Mouse (Mus musculus) hindbrain, embryonic 16.5 days (tissue): ENCODE results near the gene Izumo4. TPM values are rescaled to one million over a fixed set of nuclear protein-coding genes. Genes with fewer than 3 reads are reported as not detected.

Experiments
- ATAC-seq: fragments of 200-750 bp; cut with Nextera tagmentation; 2 replicates; pipeline ENCODE4 v1.8.0; 2017; ENCODE audit warnings: moderate TSS enrichment, moderate library complexity
- H3K27ac ChIP-seq: fragments of 300-500 bp; sonication (generic); 2 replicates; pipeline ENCODE4 v1.5.1; 2014; ENCODE audit warnings: low read depth, mild to moderate bottlenecking, control low read depth, low read length, moderate library complexity
- H3K27me3 ChIP-seq: fragments of 300-500 bp; sonication (generic); replicated peaks from 2 replicates; pipeline ENCODE4 v1.6.1; 2014; ENCODE audit warnings: low read length; ENCODE audit not compliant: control insufficient read depth, insufficient read depth
- H3K36me3 ChIP-seq: fragments of 300-500 bp; sonication (generic); 2 replicates; pipeline ENCODE4 v1.6.1; 2014; ENCODE audit warnings: mild to moderate bottlenecking, low read length, moderate library complexity, mixed read lengths; ENCODE audit not compliant: control insufficient read depth, insufficient read depth
- H3K4me1 ChIP-seq: fragments of 300-500 bp; sonication (generic); 2 replicates; pipeline ENCODE4 v1.6.1; 2014; ENCODE audit warnings: low read depth, low read length; ENCODE audit not compliant: control insufficient read depth, insufficient read depth
- H3K4me2 ChIP-seq: fragments of 300-500 bp; sonication (generic); 2 replicates; pipeline ENCODE4 v1.6.1; 2014; ENCODE audit warnings: mild to moderate bottlenecking, low read length, control low read depth, moderate library complexity
- H3K4me3 ChIP-seq: fragments of 300-500 bp; sonication (generic); 2 replicates; pipeline ENCODE4 v1.5.1; 2014; ENCODE audit warnings: mild to moderate bottlenecking, low read length, control low read depth, moderate library complexity
- H3K9ac ChIP-seq: fragments of 300-500 bp; sonication (generic); 2 replicates; pipeline ENCODE4 v1.6.1; 2014; ENCODE audit warnings: low read depth, mild to moderate bottlenecking, control low read depth, low read length, moderate library complexity
- H3K9me3 ChIP-seq: fragments of 300-500 bp; sonication (generic); 2 replicates; pipeline ENCODE4 v1.6.1; 2014; ENCODE audit warnings: mild to moderate bottlenecking, low read length, moderate library complexity; ENCODE audit not compliant: control insufficient read depth
- WGBS: fragments of 180-500 bp; shearing (Covaris S2); extraction: QIAGEN DNeasy Blood & Tissue Kit; methylation state at CpG from one replicate; pipeline ENCODE4 v1.1.7; 2014; 5-methylcytosine and 5-hydroxymethylcytosine counted together
- polyA plus RNA-seq: library from polyadenylated mRNA; unstranded; fragments of >200 nt; fragmentation: Nextera tagmentation; extraction: Ambion mirVana; gene quantifications from 2 replicates; pipeline ENCODE4 v1.2.1, GENCODE M21; 2015

Izumo4 gene
- polyA plus RNA-seq, 1 experiment from 2014 or later = 50.4 TPM

DNA sequence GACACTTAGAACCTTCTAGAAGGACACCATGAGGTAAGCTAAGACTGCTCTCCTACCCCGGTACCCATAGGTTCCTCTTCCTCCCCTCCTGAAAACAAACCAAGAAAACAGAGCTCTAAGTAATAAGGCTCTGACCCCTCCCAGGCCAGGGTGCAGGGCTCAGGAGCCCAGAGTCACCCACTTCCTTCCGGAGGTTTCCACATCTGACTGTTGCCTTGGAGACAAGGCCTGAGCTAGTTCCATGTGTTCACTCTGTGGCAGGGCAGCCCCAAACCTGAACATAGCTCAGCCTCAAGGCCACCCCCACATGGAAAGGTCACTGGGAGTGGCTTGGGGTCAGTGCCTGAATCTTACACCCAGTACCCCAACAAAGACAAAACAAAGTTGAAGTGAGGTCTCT is 6.8 kb upstream of the Izumo4 start:
- no peak for ATAC-seq
- H3K4me1 ChIP-seq = peaks cover 18% of the 10 kb centered on the region
- no peak overlapping the region for H3K27ac ChIP-seq
- no peak overlapping the region for H3K4me3 ChIP-seq
- WGBS = 83% methylated on average over 2 of the region's 2 CpGs
- no peak overlapping the region for H3K4me2 ChIP-seq
- H3K36me3 ChIP-seq = peaks cover 2% of the 10 kb centered on the region
- H3K9me3 ChIP-seq = no peaks in the 10 kb centered on the region
- no peak overlapping the region for H3K9ac ChIP-seq
- no peaks in the 10 kb centered on the region for H3K27me3 ChIP-seq

DNA sequence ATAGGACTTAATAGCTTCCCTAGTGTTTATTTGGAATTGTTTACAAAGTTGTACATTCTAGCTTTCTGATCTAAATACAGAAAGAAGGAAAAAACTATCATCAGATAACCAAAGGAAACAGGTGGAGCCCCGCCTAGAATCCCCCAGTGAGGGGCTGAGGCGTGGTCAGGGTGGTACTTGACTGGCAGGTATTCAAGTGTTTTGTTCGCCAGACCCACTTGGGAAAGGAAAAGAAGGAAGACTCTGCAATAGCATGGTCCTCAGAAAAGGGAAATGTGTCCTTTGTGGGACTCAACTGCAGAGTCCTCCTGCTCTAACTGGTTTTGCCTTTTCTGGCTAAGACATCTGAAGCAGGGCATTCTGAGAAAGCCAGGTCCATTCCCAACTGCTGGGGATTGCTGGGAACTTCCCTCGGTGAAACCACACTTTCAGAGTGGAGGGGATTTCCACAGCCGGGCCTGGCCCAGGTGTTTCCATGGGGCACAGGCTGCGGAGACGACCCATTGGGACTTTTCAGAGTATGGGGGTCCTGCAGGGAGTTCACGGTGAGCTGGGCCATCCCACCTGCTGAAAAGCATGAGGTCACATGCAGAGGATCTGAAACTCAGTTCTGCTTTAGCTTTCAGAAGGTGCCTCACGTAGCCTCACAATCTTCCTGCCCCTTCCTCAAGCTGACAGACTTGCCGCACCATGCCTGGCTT is 6.0 kb upstream of the Izumo4 start:
- Histone ChIP-seq H3K9me3 (no peaks in the 10 kb centered on the region), H3K9ac (no peak overlapping the region), H3K27ac (0 out of 2 replicates have a peak overlapping the region, but pooled peaks have one; percentile 3), H3K4me3 (no peak overlapping the region), H3K36me3 (no peaks in the 10 kb centered on the region), H3K27me3 (no peaks in the 10 kb centered on the region), H3K4me2 (no peak overlapping the region), H3K4me1 (peaks cover 25% of the 10 kb centered on the region)
- 79% methylated on average over 10 of the region's 10 CpGs for WGBS
- no peak for ATAC-seq

DNA sequence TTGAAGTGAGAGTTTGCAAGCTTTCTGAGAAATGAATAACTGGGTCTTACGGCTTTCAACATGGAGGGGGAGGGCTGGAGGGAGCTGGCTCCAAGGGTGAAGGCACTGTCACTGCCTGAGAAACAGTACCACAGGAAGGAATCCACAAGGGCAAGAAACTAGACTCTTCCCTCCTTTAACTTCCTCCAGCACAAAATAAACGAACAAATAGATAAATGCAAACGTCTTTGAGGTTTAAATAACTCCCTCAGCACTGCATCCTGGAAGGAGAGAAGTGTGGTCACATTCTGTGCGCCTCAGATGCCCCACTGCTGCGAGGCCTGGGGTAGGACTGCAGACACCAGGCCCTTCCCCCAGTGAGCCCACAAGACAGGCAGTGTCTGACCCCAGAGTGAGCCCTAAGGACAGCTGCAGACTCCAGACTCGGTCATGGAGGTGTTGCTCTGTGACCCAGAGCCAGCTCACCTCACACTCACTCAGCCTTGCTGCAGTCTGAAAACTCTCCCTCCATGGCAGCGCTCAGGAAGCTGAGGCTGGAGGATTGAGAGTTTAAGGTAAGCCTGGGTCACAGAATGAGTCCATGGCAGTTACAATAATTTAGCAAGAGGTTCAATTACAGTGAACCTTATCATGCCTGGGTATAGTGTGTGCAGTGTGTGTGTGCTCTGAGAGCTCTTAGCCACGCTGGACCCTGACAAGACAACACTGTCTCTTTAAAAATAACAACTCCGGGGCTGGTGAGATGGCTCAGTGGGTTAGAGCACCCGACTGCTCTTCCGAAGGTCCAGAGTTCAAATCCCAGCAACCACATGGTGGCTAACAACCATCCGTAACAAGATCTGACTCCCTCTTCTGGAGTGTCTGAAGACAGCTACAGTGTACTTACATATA is 5.2 kb upstream of the Izumo4 start:
- Histone ChIP-seq H3K4me1 (peaks cover 27% of the 10 kb centered on the region), H3K9ac (no peak overlapping the region), H3K27ac (no peak overlapping the region)

DNA sequence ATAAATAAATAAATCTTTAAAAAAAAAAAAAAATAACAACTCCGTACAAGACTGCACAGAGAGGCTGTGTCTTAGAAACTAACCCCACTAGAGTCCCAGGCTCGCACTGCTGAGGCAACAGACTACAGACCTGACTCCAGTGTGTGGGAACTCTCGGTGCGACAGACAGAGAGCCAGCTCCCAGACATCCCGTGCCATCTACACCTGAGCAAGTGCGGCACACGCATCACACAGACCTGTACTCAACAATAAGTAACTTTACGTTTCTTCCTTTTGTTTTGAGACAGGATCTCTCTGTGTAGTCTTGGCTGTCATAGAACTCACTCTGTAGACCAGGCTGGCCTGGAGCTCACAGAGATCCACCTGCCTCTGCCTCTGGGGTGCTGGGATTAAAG is 4.6 kb upstream of the Izumo4 start:
- Histone ChIP-seq H3K4me3 (no peak overlapping the region), H3K4me2 (no peak overlapping the region), H3K9me3 (no peaks in the 10 kb centered on the region), H3K27ac (no peak overlapping the region), H3K9ac (no peak overlapping the region), H3K27me3 (no peaks in the 10 kb centered on the region), H3K36me3 (no peaks in the 10 kb centered on the region), H3K4me1 (peaks cover 27% of the 10 kb centered on the region)
- 92% methylated on average over 8 of the region's 8 CpGs for WGBS
- ATAC-seq = no peak

More for the DNA sequence above, 5.2 kb upstream of the Izumo4 start:
- H3K9me3 ChIP-seq = no peaks in the 10 kb centered on the region
- H3K4me2 ChIP-seq = no peak overlapping the region
- no peak for ATAC-seq
- no peaks in the 10 kb centered on the region for H3K36me3 ChIP-seq
- no peak overlapping the region for H3K4me3 ChIP-seq
- H3K27me3 ChIP-seq = no peaks in the 10 kb centered on the region
- 75% methylated on average over 11 of the region's 12 CpGs for WGBS

DNA sequence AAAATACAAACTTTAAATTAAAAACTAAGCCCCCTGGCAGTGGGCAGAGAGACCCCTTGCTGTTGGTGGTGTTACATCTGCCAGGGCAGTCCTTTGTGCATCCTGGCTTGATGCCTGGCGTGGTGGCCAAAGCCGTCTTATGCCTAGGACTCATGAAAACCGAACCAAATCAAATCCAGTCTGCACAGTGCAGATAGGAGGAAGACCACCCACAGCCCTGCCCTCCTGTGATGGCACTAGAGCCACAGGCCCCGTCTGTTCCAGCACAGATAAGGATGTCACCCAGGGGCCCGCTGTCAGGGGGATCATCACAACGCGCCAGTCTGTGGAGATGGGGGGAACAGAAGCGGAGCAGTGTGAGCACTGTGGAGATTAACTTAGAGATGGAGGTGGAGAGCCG is 4.2 kb upstream of the Izumo4 start:
- Histone ChIP-seq H3K9ac (no peak overlapping the region), H3K4me1 (peaks cover 27% of the 10 kb centered on the region), H3K27ac (no peak overlapping the region), H3K27me3 (no peaks in the 10 kb centered on the region), H3K4me3 (no peak overlapping the region), H3K36me3 (no peaks in the 10 kb centered on the region), H3K4me2 (no peak overlapping the region), H3K9me3 (no peaks in the 10 kb centered on the region)
- 79% methylated on average over 9 of the region's 9 CpGs for WGBS
- ATAC-seq = no peak

DNA sequence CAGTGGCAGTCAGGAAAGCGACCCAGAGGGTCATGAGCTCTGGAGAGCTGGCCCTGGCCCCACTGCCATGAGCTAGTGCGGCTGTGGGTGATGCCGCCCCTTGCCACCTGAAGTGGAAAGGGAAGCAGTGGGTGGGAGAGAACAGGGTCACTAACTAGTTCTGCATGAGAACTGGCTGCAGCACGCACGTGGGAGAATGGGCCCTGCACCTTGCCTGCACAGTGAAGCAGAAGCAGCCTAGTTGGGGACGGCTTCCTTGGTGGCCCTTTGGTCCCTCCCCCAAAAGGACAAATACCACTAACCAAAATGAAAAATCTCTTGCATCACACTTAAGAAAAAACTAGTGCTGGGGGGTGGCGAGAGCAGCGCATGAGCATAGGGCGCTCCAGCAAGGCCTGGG is 3.4 kb upstream of the Izumo4 start:
- Histone ChIP-seq H3K36me3 (no peaks in the 10 kb centered on the region), H3K4me3 (no peak overlapping the region), H3K27ac (no peak overlapping the region), H3K4me2 (no peak overlapping the region), H3K9ac (no peak overlapping the region), H3K4me1 (peaks cover 35% of the 10 kb centered on the region), H3K27me3 (no peaks in the 10 kb centered on the region), H3K9me3 (no peaks in the 10 kb centered on the region)
- WGBS = 93% methylated on average over 9 of the region's 9 CpGs
- no peak for ATAC-seq

DNA sequence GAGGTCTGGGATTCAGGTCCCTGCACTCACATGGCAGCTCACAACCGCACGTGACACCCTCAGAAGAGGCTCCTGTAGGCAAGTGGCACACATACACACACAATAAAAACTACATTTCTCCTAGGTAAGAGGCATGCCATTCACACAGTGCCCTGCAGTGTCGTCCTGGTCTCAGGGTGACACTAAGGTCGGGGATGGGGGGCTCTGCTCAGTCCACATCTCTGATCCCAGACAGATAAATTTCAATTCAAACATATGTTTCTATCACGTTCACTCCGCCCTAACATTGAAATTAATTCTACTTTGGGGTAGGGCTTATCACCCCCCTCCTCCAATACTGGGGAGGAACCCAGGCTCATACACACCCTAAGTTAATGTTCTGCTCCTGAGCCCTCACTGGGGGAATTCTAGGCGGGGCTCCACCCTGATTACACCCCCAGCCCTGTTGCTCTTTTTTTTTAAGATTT is 1.9 kb upstream of the Izumo4 start:
- Histone ChIP-seq H3K4me3 (no peak overlapping the region), H3K9me3 (no peaks in the 10 kb centered on the region), H3K27ac (no peak overlapping the region), H3K9ac (peak overlapping the region; percentile 18; the same call in 1 of the 2 replicates), H3K4me1 (peaks cover 43% of the 10 kb centered on the region), H3K36me3 (no peaks in the 10 kb centered on the region), H3K4me2 (peak overlapping the region; percentile 84; the same call in 1 of the 2 replicates), H3K27me3 (no peaks in the 10 kb centered on the region)
- ATAC-seq = no peak
- WGBS = 85% methylated on average over 7 of the region's 7 CpGs

DNA sequence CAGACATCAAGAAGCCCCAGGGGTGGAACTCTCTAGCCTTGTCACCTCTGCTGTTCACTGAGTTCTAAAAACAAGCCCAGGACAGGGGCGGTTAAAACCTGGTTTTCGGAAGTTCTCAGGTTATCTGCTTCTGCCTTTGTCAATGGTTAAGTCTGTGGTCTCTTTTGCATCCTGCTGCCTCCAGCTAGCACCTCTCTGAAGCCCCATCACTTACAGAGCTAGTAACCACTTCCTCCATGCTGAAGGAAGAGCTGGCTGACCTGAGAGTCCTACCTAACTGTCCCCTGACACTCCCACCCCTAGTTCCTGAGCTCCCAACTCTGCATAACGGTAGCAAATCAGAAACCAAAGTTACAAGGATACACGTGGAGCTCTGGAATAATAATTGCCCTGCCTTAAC is 1.3 kb upstream of the Izumo4 start:
- H3K27ac ChIP-seq = no peak overlapping the region
- H3K36me3 ChIP-seq = no peaks in the 10 kb centered on the region
- H3K9me3 ChIP-seq = no peaks in the 10 kb centered on the region
- no peaks in the 10 kb centered on the region for H3K27me3 ChIP-seq
- H3K9ac ChIP-seq = no peak overlapping the region
- H3K4me3 ChIP-seq = peak overlapping the region; percentile 61
- peak overlapping the region; percentile 84 for H3K4me2 ChIP-seq
- WGBS = 50% methylated on average over 4 of the region's 4 CpGs
- ATAC-seq = no peak
- H3K4me1 ChIP-seq = peaks cover 40% of the 10 kb centered on the region
